Mouse (Mus musculus): ENCODE results near the gene Pcgf6.
A peak's percentile ranks its signal among the peaks of the same experiment; 100 is the strongest.
"Not testable (repeated sequence)": the region's sequence is repeated elsewhere in the genome, so short reads cannot be mapped to it uniquely, and the experiment has no call there.

Pcgf6 gene

GRCm38 (mm10) chr19:47024954-47025353 is 25.8 kb downstream of the Pcgf6 start:
- no peak for DNase-seq

- DNase-seq: no peak
These were observed 27.2 kb downstream of the Pcgf6 start for GRCm38 (mm10) chr19:47023546-47023945.

- DNase-seq: no peak
These were observed 28.0 kb downstream of the Pcgf6 start for GRCm38 (mm10) chr19:47022709-47023108.

- no peak for DNase-seq
These were observed 31.4 kb downstream of the Pcgf6 start for GRCm38 (mm10) chr19:47019326-47019725.

- DNase-seq: no peak
These were observed 32.4 kb downstream of the Pcgf6 start for GRCm38 (mm10) chr19:47018330-47018729.

- DNase-seq: no peak
These were observed 32.9 kb downstream of the Pcgf6 start for GRCm38 (mm10) chr19:47017831-47018230.

GRCm38 (mm10) chr19:47016487-47016886 is 34.2 kb downstream of the Pcgf6 start:
- peak; percentile 71 for DNase-seq

GRCm38 (mm10) chr19:47015965-47016364 is 34.7 kb downstream of the Pcgf6 start:
- peak; percentile 25 for DNase-seq

GRCm38 (mm10) chr19:47015396-47015795 is 35.3 kb downstream of the Pcgf6 start:
- DNase-seq: peak; percentile 46

- peak; percentile 86 for DNase-seq
These were observed 36.0 kb downstream of the Pcgf6 start, which contains the start of the genes Ina and Nt5c2 for GRCm38 (mm10) chr19:47014447-47015381. Gene Ina (plus strand): TSS chr19:47014698. Gene Nt5c2 (minus strand): TSS chr19:47015153.

GRCm38 (mm10) chr19:47014159-47014446 is 36.6 kb downstream of the Pcgf6 start:
- no peak for DNase-seq

GRCm38 (mm10) chr19:47013340-47014158 is 37.2 kb downstream of the Pcgf6 start:
- no peak for DNase-seq

GRCm38 (mm10) chr19:47012521-47013130 is 38.1 kb downstream of the Pcgf6 start:
- no peak for DNase-seq

- no peak for DNase-seq
These were observed 40.8 kb downstream of the Pcgf6 start for GRCm38 (mm10) chr19:47009943-47010342.

GRCm38 (mm10) chr19:47009420-47009819 is 41.3 kb downstream of the Pcgf6 start:
- no peak for DNase-seq

- DNase-seq: peak; percentile 48
These were observed 44.4 kb downstream of the Pcgf6 start for GRCm38 (mm10) chr19:47006321-47006720.

- no peak for DNase-seq
These were observed 44.8 kb downstream of the Pcgf6 start for GRCm38 (mm10) chr19:47005873-47006272.

- DNase-seq: no peak
These were observed 46.8 kb downstream of the Pcgf6 start for GRCm38 (mm10) chr19:47003742-47004511.

GRCm38 (mm10) chr19:47000357-47000756 is 50.3 kb downstream of the Pcgf6 start:
- DNase-seq: not testable (repeated sequence)

GRCm38 (mm10) chr19:46999753-47000152 is 51.0 kb downstream of the Pcgf6 start:
- no peak for DNase-seq

- DNase-seq: no peak
These were observed 51.8 kb downstream of the Pcgf6 start for GRCm38 (mm10) chr19:46998953-46999352.

GRCm38 (mm10) chr19:46998168-46998870 is 52.4 kb downstream of the Pcgf6 start:
- no peak for DNase-seq

All from right cerebral cortex, postnatal 4 days (tissue).